Mouse (Mus musculus) ZHBTc4 (cell line): ENCODE results near the gene Mief2.

Experiments
- DNase-seq: peaks from one replicate; pipeline ENCODE4 v3.0.0-alpha.2; 2011; ENCODE audit warnings: low read depth, low spot score

Mief2 gene

GRCm38 (mm10) chr11:60719263-60719662, 8.9 kb upstream of the Mief2 start:
- no peak for DNase-seq

DNA sequence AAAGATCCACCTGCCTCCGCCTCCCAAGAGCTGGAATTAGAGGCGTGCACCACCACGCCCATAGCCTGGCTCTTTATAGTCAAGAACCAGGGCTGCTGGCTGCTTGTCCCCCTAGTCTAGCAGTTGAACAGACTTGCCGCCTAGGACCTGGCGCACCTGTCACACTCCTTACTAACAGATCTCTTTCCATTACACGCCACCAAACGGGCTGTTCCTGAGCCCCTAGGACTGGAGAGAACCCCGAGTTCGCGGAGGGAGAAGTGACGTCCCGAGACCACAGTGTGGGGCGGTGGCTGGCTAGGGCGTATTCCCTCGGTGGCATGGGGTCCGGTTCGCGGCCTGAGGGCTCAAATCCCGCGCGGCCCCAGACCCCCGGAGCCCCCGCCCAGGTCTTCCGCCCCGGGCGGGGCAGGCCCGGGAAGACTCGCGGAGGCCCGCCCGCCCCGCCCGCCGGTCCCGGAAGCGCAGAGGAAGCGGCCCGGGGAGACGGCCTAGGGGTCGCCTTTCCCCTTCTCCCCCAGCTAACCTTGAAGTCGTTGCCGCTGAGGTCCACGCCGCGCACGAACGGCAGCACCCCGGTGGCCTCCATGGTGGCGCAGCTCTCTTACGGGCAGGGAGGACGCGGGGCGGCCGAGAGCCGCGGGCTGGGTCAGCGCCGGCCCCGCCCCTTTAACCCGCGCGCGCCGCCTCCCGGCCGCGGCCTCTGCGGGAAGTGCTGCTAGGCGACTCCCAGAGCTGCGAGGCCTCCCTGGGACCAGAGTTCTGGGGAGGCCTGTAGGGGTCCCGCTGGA, 1.4 kb upstream of the Mief2 start, which contains the start of gene Flii:
Gene Flii, minus strand, starts transcription at position 663 of the 791 bp plus-strand sequence.
- DNase-seq = peak; percentile 83

DNA sequence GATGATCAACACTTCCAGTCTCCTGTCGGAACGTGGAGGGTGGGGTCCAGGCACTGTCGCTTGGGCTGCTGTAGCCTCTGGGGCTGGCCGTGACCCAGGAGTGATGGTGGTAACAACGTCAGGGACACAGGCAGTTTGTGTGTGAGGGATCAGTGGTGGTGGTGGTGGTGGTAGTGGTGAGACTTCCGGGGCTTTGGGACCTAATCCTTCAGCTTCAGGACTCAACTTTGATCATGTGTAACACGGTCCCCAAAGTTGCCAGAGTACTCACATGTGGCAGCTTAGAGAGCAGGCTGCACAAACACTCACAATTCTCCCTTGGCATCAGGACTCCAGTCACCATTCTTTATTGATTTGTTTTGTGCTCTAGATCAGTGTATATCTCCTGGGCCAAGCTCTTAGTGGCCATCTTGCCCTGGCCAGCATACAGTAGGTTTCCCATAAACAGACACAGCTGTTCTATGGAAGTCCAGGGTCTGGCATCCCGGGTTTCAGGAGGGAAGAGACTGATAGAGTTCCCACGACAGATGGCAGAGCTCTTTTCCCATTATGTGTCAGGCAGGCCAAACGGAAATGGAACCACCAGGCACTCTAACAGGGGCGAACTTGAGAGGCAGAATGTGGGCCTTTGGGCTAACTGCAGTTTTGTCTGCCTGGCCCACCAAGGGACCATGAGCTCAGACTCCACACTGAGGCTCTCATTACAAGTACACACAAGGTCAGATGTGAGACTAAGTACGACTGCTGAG, 632 bp upstream of the Mief2 start:
- no peak for DNase-seq

GRCm38 (mm10) chr11:60729217-60729641, 1.0 kb downstream of the Mief2 start:
- no peak for DNase-seq

- no peak for DNase-seq
Observed at GRCm38 (mm10) chr11:60730169-60730568, 2.0 kb downstream of the Mief2 start.

DNA sequence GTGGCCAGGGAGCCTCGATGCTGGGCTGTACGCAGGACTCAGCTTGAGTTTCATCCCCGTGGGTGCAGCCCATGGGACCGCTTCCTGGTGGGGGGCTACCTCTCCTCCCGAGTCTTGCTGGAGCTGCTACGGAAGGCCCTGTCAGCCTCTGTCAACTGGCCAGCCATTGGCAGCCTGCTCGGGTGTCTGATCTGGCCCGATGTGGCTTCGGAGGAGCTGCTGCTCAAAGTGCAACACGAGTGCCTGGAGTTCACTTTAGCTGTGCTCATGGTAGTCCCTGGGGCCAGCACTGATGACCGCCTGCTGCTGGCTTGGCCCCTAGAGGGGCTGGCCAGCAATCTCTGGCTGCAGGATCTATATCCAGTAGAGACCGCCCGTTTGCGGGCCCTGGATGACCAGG, 3.1 kb downstream of the Mief2 start:
- no peak for DNase-seq

DNA sequence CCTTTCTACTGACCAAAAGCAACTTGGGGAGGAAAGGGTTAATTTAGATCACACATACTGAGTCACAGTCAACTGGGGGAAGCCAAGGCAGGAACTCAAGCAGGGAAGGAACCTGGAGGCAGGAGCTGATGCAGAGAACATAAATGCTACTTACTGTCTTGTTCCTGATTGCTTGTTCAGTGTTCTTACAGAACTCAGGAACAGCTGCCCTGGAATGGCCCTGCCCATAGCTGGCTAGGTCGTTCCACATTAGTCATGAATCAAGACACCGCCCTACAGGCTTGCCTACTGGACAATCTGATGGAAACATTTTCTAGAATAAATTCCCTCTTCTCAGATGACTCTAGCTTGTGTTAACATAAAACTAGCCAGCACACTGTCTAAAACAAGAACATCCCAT, 6.0 kb downstream of the Mief2 start:
- no peak for DNase-seq

DNA sequence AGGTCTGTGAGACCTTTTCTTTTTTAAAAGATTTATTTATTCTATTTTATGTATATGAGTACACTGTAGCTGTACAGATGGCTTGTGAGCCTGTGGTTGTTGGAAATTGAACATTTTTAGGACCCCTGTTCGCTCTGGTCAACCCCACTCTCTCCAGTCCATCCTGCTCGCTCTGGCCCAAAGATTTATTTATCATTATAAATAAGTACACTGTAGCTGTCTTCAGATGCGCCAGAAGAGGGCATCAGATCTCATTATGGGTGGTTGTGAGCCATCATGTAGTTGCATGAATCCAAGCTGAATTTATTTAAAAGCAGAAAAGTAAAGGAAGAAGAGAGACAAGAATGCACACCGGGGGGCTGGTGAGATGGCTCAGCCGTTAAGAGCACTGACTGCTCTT, 7.0 kb downstream of the Mief2 start:
- no peak for DNase-seq

DNA sequence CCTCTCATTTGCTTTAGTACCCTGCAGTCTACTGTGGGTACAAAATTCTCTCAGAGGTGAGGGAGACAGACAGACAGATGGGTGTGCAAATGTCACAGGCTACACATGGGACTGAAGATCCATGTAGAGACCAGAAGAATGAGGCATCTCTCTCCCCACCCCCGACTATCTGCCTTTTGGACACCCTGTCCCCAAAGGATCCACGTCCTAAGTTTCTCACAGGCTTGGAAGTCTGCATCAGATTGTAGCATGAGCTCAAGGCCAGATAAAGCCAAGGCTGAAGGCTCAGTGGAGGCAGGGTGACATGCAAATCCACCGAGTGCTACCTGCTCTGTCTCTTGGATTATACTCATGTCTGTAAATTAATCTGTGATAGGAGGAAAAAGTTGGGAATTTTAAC, 8.3 kb downstream of the Mief2 start:
- DNase-seq = no peak

DNA sequence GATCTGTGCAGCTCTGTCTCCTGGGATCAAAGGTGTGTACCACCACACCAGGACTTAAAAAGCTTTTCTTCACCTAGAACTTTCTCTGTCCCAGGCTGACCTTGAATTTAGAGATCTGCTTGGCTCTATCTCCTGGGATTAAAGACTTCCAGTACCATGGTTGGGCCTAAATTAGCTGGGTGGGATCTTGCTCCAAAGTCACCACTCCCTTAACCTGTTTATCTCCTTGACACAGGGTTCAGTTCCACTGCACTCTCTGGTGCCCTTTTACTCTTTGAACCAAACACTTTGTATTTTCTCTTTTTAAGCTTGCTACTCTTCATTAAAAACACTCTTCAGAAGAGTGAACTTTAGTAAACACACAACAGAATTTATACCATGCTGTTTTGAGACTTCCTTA, 9.3 kb downstream of the Mief2 start:
- DNase-seq = no peak

DNA sequence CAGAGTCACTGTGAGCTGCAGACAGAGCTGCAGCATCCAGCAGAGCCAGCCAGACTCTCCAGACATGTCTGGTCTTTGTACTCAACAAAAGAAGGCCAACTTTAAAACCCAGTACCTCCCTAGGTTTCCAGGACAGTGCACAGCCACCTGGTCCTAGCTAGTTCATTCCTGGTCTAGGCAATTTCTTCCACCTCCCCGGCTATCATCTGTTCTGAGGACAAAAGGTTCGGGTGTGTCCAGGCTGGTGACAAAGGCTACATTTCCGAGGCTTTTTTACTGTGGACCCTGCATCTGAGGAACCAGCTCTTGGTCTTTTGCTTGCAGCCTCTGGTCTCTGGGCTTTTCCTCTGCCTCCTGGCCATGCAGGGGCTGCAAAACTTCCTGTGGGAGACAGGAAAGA, 12.1 kb downstream of the Mief2 start:
- peak; percentile 94 for DNase-seq

DNA sequence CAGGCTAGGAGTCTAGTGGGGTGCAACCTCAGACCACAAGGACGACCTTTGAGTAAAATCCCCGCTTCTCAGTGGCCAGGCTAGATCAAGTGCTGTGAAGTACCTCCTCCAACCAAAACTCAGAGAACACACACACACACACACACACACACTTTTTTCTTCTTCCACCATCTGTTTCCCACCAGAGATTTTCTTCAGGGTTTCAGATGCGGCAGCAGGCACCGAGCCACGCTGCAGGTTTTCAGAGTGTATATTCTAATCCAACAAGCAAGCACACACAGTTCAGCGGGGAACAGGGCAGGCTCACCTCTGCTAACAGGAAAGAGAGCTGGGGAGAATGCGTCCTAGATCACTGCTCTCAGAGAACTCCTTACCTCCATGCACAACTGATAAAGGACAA, 27.4 kb downstream of the Mief2 start:
- no peak for DNase-seq

DNA sequence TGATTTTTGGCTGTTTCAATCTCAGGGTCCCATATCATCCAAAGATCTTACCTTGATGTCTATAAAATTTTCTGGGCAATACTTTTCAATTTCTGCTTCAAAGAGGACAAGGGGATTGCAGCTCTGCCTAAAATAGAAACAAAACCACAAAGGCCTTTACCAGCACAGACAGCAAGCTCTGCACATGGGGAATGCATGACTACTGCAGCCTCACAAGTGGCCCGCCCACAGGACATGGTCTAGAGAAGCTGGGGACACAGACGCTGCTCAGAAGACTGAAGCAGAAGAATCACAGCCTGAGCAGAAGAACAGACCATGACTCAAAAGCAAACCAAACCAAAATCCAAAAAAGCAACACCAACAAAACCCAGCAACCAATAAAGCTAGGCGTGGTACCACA, 33.5 kb downstream of the Mief2 start:
- no peak for DNase-seq

DNA sequence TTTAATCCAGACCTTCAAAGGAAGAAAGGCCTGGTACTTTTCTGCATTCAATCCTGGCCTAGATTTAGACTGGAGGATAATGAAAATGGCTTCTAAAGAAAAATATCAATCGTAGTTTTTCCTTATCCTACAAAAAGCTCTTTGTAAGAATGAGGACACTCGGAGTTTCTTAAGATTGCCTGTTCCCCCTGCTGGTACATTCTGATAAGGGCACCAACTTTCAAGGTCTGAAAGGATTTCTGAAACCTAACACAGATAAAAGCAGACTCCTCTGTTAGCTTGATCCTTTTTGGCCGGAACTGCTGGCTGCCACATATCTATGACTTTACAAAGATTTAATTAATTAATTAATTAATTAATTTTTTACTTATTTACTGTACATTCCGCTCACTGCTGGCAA, 38.8 kb downstream of the Mief2 start:
- no peak for DNase-seq

DNA sequence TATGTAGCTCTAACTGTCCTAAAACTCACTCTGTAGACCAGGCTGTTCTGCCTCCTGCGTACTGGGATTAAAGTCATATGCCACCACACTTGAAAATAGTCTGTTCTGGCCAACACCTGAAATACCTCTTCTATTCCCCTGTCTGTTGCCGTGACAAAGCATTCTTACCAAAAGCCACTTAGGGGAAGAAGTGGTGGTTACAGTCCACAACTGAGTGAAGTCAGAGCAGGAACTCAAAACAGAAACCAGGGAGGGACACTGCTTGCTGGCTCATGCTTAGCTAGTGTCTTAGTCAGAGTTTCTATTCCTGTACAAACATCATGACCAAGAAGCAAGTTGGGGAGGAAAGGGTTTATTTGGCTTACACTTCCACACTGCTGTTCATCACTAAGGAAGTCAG, 41.1 kb downstream of the Mief2 start:
- no peak for DNase-seq

GRCm38 (mm10) chr11:60770776-60771175, 42.6 kb downstream of the Mief2 start:
- peak; percentile 38 for DNase-seq

- no peak for DNase-seq
Observed at GRCm38 (mm10) chr11:60772161-60772560, 44.0 kb downstream of the Mief2 start.

- no peak for DNase-seq
Observed at GRCm38 (mm10) chr11:60774158-60774689, 46.0 kb downstream of the Mief2 start.

DNA sequence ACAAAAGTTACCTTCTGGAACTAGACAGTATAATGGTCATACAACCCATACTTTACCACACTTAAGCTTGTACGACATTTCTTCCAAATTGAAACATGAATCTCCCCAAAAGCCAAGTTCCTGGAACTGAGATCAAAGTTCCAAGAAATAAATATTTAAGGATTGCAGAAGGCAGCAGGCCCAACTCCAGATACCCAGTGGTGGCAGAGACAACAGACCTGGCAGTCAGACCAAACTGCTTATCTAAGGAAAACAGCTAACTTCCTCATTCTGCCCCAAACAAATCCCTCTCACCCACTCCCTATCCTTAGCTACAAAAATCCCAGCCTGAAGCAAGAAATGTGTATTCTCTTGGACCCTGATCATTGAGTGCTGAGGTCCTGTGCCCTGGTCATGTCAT, 46.6 kb downstream of the Mief2 start:
- no peak for DNase-seq

DNA sequence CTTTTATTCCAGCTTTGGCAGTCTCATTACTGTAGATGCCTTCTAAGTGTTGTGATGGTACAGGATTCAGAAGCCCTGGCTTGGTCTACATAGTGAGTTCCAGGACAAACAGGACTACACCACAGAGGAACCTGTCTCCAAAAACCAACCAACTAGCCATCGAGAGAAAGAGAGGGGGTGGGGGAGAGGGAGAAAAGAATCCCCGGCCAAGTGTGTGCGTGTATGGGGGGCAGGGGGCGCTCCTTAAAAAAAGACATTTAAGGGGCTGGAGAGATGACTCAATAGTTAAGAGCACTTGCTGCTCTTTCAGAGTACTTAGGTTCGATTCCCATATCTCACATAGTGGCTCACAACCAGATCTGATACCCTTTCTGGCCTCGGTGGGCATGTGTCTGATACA, 47.4 kb downstream of the Mief2 start:
- DNase-seq = no peak

GRCm38 (mm10) chr11:60776107-60776828, 48.1 kb downstream of the Mief2 start:
- no peak for DNase-seq
